Mouse (Mus musculus) liver, adult 2 months (tissue): ENCODE measurements around the gene Hsd17b14.
A peak's percentile ranks its signal among the peaks of the same experiment; 100 is the strongest.

Experiments used
- CTCF ChIP-seq: fragments of 200-500 bp; IDR thresholded peaks from 2 replicates; pipeline ENCODE4 v1.5.1; 2011; ENCODE audit warnings: low read depth, low read length, control low read depth
- POLR2A ChIP-seq: fragments of 200-500 bp; IDR thresholded peaks from 2 replicates; pipeline ENCODE4 v1.6.1; 2011; ENCODE audit warnings: low read length, control low read depth; ENCODE audit not compliant: insufficient read depth; ENCODE audit errors: extremely low read depth

DNA sequence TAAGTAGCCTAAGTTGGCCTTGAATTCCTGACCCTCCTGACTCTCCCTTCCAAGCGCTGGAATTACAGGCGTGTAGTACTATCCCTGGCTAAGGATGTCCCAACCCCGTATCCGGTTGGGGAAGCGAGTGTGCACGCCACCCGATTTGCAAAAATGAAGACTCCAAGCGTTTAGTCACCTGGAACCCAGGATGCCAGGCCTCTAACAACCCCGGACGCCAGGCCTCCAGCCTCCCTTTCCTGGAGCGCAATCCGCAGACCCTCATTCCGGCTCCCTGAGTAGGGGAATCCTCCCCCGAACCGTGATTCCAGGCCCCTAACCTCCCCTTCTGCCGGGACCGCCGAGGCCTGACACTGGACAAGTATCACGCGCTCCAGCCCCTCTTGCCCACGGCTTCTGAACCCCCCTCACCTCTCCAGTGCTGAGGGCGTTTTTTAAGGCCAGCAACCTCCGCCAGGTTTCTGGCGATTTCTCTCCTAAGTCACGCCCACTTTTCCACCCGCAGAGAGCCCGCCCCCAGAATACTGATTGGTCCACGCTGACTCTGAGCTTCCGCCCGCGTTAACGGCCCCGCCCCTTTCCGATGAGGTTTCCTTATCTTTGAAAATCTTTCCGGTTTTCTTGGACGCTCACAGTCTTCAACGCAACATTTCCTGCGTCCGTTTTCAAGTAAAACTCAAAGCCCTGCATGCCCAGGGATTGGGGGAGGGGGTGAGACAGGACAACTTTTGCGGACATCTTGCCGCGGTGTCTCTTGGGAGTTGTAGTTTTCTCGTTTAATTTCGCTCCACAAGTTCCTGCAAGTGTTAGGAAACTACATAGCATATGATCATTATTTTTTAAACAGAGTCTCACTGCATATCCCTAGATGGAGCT, 44.5 kb upstream of the Hsd17b14 start, which contains the start of gene Nucb1:
- TF ChIP-seq CTCF: no peak
- TF ChIP-seq POLR2A: peak; percentile 64; the same call in 1 of the 2 replicates
